Mouse (Mus musculus) midbrain, embryonic 14.5 days (tissue): ENCODE results near the gene Zbtb7a. TPM values are rescaled to one million over a fixed set of nuclear protein-coding genes. Genes with fewer than 3 reads are reported as not detected.

ENCODE experiments used
- ATAC-seq: fragments of 200-750 bp; cut with Nextera tagmentation; 2 replicates; pipeline ENCODE4 v1.8.0; 2017; ENCODE audit warnings: moderate number of reproducible peaks, moderate library complexity; ENCODE audit not compliant: low FRiP score, low TSS enrichment
- DNase-seq: peaks from one replicate; pipeline ENCODE4 v3.0.0-alpha.2; 2015
- H3K27ac ChIP-seq: fragments of 300-500 bp; sonication (generic); replicated peaks from 2 replicates; pipeline ENCODE4 v1.5.1; 2014; ENCODE audit warnings: mild to moderate bottlenecking, low read depth, low read length, moderate library complexity
- H3K27me3 ChIP-seq: fragments of 300-500 bp; sonication (generic); 2 replicates; pipeline ENCODE4 v1.6.1; 2014; ENCODE audit warnings: low read length, control low read depth, mixed read lengths; ENCODE audit not compliant: control insufficient read depth, insufficient read depth
- H3K36me3 ChIP-seq: fragments of 300-500 bp; sonication (generic); 2 replicates; pipeline ENCODE4 v1.6.1; 2014; ENCODE audit warnings: low read length, control low read depth; ENCODE audit not compliant: control insufficient read depth, insufficient read depth
- H3K4me1 ChIP-seq: fragments of 300-500 bp; sonication (generic); 2 replicates; pipeline ENCODE4 v1.6.1; 2014; ENCODE audit warnings: mild to moderate bottlenecking, antibody characterized with exemption, low read length, control low read depth; ENCODE audit not compliant: control insufficient read depth, insufficient read depth
- H3K4me2 ChIP-seq: fragments of 300-500 bp; sonication (generic); 2 replicates; pipeline ENCODE4 v1.6.1; 2014; ENCODE audit warnings: mild to moderate bottlenecking, low read length, moderate library complexity
- H3K4me3 ChIP-seq: fragments of 300-500 bp; sonication (generic); replicated peaks from 2 replicates; pipeline ENCODE4 v1.5.1; 2014; ENCODE audit warnings: low read depth, low read length
- H3K9ac ChIP-seq: fragments of 300-500 bp; sonication (generic); replicated peaks from 2 replicates; pipeline ENCODE4 v1.6.1; 2014; ENCODE audit warnings: mild to moderate bottlenecking, low read length, moderate library complexity
- H3K9me3 ChIP-seq: fragments of 300-500 bp; sonication (generic); 2 replicates; pipeline ENCODE4 v1.6.1; 2016; ENCODE audit warnings: low read length, control low read depth, mixed read lengths; ENCODE audit not compliant: control insufficient read depth
- WGBS: fragments of 180-500 bp; shearing (Covaris S2); extraction: QIAGEN DNeasy Blood & Tissue Kit; methylation state at CpG from one replicate; pipeline ENCODE4 v1.1.7; 2014; 5-methylcytosine and 5-hydroxymethylcytosine counted together
- polyA plus RNA-seq: library from polyadenylated mRNA; unstranded; fragments of >200 nt; fragmentation: Nextera tagmentation; extraction: Ambion mirVana; gene quantifications from 2 replicates; pipeline ENCODE4 v1.2.1, GENCODE M21; 2014

The Zbtb7a gene
- 8.1 and 12.4 TPM in 2 replicates for polyA plus RNA-seq

DNA sequence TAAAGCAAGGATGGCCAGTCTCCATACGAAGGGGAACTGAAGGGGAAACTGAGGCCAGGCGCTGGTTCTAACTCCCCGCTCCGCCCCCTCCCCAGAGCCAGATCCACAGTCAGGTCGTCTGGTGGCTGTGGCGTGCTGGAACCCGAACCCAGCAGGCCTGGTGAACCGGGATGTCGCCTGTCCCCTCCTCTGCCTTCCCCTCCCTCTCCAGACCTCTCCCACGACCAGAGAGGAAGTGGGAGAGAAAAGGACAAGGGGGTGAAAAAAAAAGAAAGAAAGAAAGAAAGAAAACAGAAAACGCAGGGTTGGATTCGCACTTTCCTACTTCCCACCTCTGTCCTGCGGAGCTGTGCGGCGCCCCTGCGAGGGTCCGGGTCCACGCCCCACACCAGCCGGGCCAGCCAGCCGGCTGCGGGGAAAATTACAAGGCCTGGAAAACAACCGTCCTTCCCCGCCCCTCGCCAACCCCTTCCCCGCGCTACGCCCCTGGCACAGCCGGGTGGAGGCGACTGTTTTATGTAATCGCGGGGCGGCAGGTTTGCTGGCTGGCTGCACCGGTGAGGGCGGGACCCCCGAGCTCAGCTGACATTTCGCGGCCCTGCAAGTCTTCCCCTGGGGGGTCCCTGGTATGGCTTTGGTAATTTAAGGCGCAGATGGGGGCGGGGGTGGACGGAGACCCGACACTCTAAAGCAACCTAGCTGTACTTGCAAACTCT is at the start of gene Zbtb7a:
TSS of gene Zbtb7a (plus strand) at position 255 of the 716 bp plus-strand sequence.
- peak; percentile 45 for DNase-seq
- peak within 1 kb of the TSS; percentile 98 for H3K4me2 ChIP-seq
- peaks cover 22% of the 10 kb centered on the region for H3K4me1 ChIP-seq
- H3K9me3 ChIP-seq = no peaks in the 10 kb centered on the region
- no peaks in the 10 kb centered on the region for H3K36me3 ChIP-seq
- peak within 1 kb of the TSS; percentile 77 for H3K9ac ChIP-seq
- H3K4me3 ChIP-seq = peak within 1 kb of the TSS; percentile 78
- WGBS = 2% methylated on average over 41 of the region's 41 CpGs
- peaks cover 48% of the 10 kb centered on the region for H3K27me3 ChIP-seq
- ATAC-seq = no peak
- H3K27ac ChIP-seq = peak within 1 kb of the TSS; percentile 89

- Histone ChIP-seq H3K9ac (no peak overlapping the region), H3K4me2 (no peak overlapping the region), H3K4me1 (no peaks in the 10 kb centered on the region), H3K27me3 (no peaks in the 10 kb centered on the region), H3K9me3 (no peaks in the 10 kb centered on the region), H3K27ac (no peak overlapping the region), H3K4me3 (no peak overlapping the region), H3K36me3 (peaks cover 13% of the 10 kb centered on the region)
- WGBS = 45% methylated on average over 2 of the region's 2 CpGs
- no peak for DNase-seq
- ATAC-seq = no peak
Observed at GRCm38 (mm10) chr10:81087021-81087420, 48.0 kb upstream of the Zbtb7a start.

GRCm38 (mm10) chr10:81089216-81089615 is 45.8 kb upstream of the Zbtb7a start:
- H3K36me3 ChIP-seq = no peaks in the 10 kb centered on the region
- H3K27me3 ChIP-seq = no peaks in the 10 kb centered on the region
- no peak overlapping the region for H3K4me3 ChIP-seq
- H3K27ac ChIP-seq = no peak overlapping the region
- ATAC-seq (no peak), DNase-seq (peak; percentile 73)
- H3K9ac ChIP-seq = no peak overlapping the region
- no peaks in the 10 kb centered on the region for H3K9me3 ChIP-seq
- 66% methylated on average over 2 of the region's 2 CpGs for whole genome bisulfite sequencing
- H3K4me1 ChIP-seq = no peaks in the 10 kb centered on the region
- H3K4me2 ChIP-seq = no peak overlapping the region

DNA sequence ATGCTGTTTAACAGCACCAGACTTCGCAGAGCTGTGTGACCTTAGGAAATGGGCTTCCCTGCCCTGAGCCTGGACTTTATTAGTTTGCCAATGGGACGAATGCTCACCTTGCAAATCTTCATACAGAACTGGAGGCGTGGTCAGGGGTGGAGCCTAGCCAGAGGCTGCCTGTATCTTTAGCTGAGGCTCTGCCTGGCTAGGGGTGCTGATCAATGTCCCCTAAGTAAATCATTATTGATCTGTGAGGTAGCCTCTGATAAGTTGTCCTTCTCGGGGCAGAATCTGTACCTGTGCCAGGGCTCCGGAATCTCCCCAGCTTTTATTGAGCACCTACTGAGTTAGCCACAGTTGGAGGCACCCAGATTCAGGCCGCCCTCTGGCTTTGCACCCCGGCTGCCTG is 44.4 kb upstream of the Zbtb7a start:
- H3K36me3 ChIP-seq = no peaks in the 10 kb centered on the region
- DNase-seq (no peak), ATAC-seq (no peak)
- H3K9me3 ChIP-seq = no peaks in the 10 kb centered on the region
- H3K4me1 ChIP-seq = no peaks in the 10 kb centered on the region
- no peaks in the 10 kb centered on the region for H3K27me3 ChIP-seq
- 77% methylated on average over 7 of the region's 7 CpGs for WGBS
- H3K4me2 ChIP-seq = no peak overlapping the region
- no peak overlapping the region for H3K4me3 ChIP-seq
- H3K9ac ChIP-seq = no peak overlapping the region
- H3K27ac ChIP-seq = no peak overlapping the region

- Histone ChIP-seq H3K4me3 (no peak overlapping the region), H3K9me3 (no peaks in the 10 kb centered on the region), H3K4me2 (no peak overlapping the region), H3K36me3 (no peaks in the 10 kb centered on the region), H3K4me1 (no peaks in the 10 kb centered on the region), H3K9ac (no peak overlapping the region), H3K27ac (no peak overlapping the region), H3K27me3 (no peaks in the 10 kb centered on the region)
- WGBS = 57% methylated on average over 22 of the region's 22 CpGs
- ATAC-seq (no peak), DNase-seq (no peak)
Observed at GRCm38 (mm10) chr10:81092465-81093250, 42.4 kb upstream of the Zbtb7a start.

DNA sequence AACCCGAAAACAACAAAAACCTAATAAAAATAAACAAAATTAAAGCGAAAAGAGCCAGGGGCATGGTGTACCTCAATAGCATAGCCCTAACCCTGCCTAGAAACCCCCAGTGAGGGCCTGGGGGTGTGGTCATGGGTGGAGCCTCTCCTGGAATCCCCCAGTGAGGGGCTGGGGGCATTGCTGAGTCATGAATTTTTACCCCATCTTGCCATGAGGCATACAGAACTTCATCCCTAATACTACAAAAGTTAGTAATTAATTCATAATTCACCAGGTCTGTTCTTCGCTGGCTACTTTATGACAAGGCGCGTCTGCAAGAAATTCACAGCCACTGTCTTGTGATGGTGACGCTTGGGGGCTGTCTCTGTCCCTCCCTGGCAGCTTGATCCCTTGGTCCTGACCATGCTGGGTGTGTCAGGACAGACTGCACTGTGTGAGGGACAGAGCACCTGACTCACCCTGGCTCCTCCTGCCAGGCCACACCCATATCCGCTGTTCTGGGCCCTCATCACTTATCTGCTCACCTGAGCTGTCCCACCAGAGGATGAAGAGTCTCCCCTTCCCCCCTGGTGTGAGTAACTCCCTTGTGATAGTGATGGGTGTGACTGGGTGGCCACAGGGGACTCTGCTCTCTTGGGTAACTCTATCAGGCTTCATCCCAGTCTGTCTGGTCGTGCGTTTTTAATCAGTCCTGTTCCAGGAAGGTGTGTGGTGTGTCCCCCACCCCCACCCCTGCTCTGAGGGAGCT is 39.9 kb upstream of the Zbtb7a start:
- no peak overlapping the region for H3K27ac ChIP-seq
- H3K27me3 ChIP-seq = no peaks in the 10 kb centered on the region
- no peak overlapping the region for H3K9ac ChIP-seq
- no peaks in the 10 kb centered on the region for H3K36me3 ChIP-seq
- WGBS = 58% methylated on average over 9 of the region's 9 CpGs
- H3K4me1 ChIP-seq = no peaks in the 10 kb centered on the region
- ATAC-seq = no peak
- H3K9me3 ChIP-seq = no peaks in the 10 kb centered on the region
- H3K4me2 ChIP-seq = no peak overlapping the region
- no peak for DNase-seq
- H3K4me3 ChIP-seq = no peak overlapping the region

- peak; percentile 94 for ATAC-seq
- Histone ChIP-seq H3K4me2 (peak within 1 kb of the TSS; percentile 77), H3K36me3 (peaks cover 26% of the 10 kb centered on the region), H3K4me1 (peaks cover 19% of the 10 kb centered on the region), H3K4me3 (peak within 1 kb of the TSS; percentile 97), H3K27me3 (no peaks in the 10 kb centered on the region), H3K9ac (peak within 1 kb of the TSS; percentile 98), H3K9me3 (no peaks in the 10 kb centered on the region), H3K27ac (peak within 1 kb of the TSS; percentile 99)
- under 1% methylated on average over 55 of the region's 56 CpGs for WGBS
- DNase-seq = peak; percentile 99
Observed at GRCm38 (mm10) chr10:81105565-81106112, 29.4 kb upstream of the Zbtb7a start, which contains the start of gene Map2k2. Gene Map2k2 (plus strand): TSS chr10:81105915.

GRCm38 (mm10) chr10:81106113-81106721 is 28.8 kb upstream of the Zbtb7a start:
- Histone ChIP-seq H3K9me3 (no peaks in the 10 kb centered on the region), H3K27ac (peak overlapping the region; percentile 99), H3K4me1 (peaks cover 19% of the 10 kb centered on the region), H3K4me2 (peak overlapping the region; percentile 77), H3K9ac (peak overlapping the region; percentile 98), H3K36me3 (peaks cover 32% of the 10 kb centered on the region), H3K27me3 (no peaks in the 10 kb centered on the region), H3K4me3 (peak overlapping the region; percentile 97)
- ATAC-seq (peak; percentile 87), DNase-seq (peak; percentile 86)
- under 1% methylated on average over 35 of the region's 35 CpGs for WGBS
